Mouse (Mus musculus) spleen, postnatal 10 days (tissue): ENCODE results near the gene Klrb1f.
"Not testable (repeated sequence)": the region's sequence is repeated elsewhere in the genome, so short reads cannot be mapped to it uniquely, and the experiment has no call there.

ENCODE experiments used
- DNase-seq, 2 experiments: peaks; one replicate each; pipeline ENCODE4 v3.0.0; 2021 to 2022; ENCODE audit warnings: low spot score in 2 of 2

Gene Klrb1f

DNA sequence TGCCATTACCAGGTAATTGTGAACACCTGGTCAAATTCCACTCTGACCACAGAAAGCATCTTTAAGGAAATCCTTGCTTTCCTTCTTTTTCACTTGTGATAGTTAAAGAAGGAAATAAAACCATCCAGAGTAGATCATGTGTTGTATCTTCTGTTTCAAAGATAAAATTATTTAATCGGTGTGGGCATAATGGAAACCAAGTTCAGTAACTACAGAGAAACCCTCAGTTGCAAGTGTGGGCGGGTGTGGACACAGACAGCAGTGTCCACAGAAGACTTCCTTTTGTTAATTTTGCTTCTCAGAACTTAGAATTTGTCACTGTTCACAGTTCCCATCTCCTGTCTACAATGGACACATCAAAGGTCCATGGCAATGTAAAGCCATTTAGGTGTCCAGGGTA is at the start of gene Klrb1f:
TSS of gene Klrb1f (plus strand) at position 301 of the 400 bp plus-strand sequence.
- DNase-seq = no peak

DNA sequence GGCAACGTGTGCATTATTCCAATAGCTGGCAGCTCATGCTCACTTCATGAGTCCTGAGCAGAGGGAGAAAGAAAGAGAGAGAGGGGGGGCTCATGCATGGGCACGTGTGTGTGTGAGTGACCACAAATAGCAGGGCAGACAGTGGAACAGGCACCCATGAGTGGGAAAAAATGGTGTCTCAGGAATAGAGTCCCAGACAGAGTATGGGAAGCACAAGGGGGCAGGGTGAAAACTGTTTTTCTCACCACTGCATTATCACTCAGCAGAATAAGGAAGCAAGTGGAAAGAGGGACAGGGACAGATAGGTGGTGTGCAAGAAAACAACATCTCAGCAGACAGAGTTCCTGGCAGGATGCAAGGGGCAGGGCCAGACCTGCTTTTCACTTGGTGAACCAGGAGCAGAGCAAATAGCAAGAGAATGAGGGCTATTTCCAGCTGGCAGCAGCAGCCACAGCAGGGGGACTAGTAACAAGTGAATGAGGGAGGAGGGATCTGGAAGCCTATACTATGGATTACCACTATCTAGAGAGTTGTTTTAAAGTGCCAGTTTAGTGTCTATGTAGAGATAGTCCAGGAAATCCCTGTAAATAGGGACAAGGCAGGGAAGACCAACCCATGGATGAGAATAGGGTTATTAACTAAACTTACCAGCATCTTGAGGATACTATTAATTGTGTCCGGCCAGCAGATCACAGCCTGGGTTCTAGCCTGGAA is 49.5 kb upstream of the Klrb1f start:
- DNase-seq = no peak

DNA sequence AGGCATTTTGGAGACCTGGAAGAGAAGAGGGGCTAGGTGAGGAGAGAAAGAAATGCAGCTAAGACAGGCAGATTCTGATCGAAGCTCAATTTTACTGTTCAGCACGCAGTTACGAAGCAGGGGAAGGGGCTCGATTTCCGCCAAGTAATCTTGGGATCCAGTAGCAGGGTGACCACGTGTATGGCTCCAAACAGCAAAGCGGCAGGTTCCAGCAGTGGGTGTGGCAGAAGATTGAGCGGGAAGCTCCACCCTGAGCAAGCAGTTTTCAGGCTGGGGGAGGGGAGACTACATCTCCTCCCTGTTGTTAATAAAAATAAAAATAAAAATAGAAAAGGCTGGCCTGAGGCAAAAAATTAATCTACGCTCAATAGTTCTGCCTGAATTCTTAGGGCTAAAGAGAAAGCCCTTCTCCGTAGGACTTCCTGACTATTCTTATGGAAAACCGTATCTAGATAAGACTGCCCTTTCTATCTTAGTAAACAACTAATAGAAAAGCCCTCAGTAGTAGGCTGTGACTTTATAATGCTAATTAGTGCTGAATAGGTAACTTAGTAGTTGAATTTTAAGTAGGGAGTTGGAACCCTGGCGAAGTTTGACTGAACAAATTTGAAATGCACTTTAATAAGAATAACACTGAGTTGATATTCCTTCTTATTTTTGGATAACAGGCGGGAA is 48.8 kb upstream of the Klrb1f start:
- peak in 1 of 2 experiments; percentile 21 for DNase-seq

DNA sequence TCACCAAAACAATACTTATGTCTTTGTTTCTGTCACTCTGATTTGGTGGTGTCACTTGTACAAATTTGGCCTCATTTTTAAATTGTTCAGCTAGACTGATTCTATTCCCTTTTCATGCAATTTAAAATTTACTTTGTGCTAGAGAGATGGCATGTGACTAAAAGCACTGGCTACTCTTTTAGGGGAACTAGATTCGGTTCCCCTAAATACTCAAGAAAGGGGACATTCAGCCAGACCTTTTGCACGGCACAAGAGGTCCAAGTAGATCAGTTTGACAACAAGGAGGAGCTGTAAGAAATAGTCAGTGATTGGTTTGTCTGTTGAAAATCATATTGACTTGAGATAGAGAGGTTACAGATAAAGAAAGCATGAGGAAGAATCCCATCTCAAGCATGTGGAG is 44.3 kb upstream of the Klrb1f start:
- no peak for DNase-seq

DNA sequence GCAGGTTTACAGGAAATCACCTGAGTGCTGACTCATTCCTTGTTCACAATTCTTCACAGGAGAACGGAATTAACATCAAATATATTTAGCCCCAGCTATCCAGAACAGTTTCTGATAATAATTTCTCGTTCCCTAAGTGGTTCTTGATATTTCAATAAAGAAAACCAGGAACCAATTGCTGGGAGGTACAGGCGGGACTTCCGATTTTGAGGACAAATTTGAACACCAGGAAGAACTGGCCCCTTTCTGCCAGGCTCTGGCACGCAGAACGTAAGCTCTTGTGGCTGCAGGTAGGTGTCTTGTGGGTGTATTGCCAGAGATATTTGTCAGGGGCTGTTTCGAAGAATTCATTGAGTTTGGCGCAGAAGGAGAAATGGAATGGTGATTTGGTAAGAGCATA is 37.1 kb upstream of the Klrb1f start:
- DNase-seq = no peak

DNA sequence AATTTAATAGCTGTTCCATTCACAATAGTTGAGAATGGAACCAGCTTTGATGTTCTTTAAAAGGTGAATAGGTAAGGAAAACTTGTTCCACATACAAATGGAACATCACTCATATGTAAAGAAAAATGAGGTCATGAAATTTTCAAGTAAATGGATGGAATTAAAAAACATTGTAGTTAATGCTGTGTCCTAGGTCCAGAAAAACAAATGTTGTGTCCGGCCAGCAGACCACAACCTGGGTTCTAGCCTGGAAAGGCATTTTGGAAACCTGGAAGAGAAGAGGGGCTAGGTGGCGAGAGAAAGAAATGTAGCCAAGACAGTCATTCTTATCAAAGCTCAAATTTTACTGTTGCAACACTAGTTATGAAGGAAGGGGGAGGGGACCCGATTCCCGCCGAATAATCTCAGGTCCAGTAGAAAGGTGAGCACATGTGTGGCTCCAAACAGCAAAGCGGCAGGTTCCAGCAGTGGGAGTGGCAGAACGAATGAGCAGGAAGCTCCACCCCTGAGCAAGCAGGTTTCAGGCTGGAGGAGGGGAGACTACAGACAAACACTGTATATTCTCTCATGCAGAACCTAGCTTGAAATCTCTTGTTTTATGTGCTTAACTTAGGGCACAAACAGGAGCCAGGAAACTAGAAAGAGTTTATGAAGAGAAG is 35.7 kb upstream of the Klrb1f start:
- not testable (repeated sequence) for DNase-seq

DNA sequence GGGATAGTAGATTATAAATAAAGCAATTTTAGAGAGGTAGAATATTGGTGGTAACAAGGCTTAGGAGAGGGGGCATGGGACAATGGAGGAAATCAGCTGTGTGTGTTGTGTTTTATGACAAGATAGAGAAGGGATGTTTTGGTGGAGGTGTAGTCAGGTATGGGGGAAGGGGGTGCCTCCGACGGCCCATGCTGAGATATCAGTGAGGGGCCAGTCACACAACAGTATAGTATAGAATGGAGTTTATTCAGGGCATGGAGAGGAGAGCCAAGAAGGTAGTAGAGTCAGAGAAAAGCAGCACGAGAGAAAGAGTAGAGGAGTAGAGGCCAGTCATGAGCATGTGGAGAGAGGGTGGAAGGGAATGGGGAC is 35.2 kb upstream of the Klrb1f start:
- no peak for DNase-seq

DNA sequence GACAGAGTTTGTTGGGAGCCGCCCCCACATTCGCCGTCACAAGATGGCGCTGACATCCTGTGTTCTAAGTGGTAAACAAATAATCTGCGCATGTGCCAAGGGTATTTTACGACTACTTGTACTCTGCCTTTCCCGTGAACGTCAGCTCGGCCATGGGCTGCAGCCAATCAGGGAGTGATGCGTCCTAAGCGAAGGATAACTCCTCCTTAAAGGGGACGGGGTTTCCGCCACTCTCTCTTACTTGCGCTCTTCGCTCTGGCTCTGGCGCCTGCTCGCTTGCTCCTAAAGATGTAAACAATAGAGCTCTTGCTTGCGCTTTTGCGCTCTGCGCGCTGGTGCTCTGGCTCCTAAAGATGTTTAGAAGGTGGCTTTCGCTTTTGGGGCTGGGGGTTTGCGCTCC is 33.7 kb upstream of the Klrb1f start:
- not testable (repeated sequence) for DNase-seq

DNA sequence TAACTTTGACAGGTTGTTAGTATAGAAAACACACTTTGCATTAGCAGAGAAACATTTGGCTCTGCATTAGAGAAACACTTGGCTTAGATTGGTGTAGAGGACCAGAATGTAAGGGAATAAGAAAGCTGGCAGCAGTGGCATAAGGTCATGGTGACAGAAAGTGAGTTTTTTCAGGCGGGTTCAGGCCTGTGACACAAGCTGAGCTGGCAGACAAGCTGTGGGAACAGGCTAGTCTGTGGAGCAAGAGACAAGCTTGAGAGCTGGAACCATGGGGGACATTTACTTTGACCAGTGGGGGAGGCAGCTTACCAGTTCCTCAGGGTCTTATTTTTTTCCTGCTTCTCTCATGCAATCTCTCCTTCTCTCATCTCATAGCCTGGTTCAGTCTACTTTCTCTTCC is 32.7 kb upstream of the Klrb1f start:
- no peak for DNase-seq

DNA sequence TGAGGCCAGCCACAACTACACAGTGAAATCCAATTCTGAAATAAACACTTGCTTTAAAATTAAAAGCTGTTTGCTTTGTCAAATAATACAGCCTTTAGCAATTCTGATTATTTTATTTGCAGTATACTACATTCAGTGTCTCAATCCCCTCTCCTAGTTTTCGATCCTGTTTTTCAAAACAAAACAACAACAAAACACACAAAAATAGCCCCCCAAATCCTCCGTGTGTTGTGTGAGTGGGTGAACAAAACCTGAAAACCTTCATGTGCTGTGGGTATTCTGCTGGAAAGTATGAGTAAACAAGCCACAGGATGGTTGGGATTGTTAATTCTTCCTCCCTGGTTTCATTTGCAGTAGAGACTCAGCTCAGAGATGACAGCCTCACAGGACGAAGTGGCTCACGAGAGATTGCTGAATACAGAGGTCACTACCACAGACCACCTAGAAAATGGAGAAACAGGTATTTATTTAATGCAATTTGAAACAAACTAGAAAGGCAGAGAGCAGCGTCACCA is 31.9 kb upstream of the Klrb1f start:
- no peak for DNase-seq

DNA sequence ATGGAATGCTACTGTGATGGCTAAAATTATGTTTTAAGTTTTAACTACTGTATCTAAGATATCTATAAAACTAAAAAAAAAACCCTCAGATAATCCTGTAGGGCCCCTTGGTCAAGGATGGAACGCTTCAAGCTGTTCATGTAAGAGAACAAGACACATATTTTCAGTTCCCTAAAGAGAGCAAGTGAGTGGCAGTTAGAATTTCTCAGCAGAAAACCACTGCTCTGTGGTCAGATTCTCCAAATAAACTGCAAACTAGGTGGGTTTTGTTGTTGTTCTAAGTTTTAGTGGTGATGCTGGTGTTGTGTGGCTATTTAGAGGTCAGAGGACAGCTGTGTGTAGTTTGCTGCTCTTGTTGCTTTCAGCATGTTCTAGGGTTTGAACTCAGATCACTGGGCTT is 31.3 kb upstream of the Klrb1f start:
- DNase-seq = no peak

DNA sequence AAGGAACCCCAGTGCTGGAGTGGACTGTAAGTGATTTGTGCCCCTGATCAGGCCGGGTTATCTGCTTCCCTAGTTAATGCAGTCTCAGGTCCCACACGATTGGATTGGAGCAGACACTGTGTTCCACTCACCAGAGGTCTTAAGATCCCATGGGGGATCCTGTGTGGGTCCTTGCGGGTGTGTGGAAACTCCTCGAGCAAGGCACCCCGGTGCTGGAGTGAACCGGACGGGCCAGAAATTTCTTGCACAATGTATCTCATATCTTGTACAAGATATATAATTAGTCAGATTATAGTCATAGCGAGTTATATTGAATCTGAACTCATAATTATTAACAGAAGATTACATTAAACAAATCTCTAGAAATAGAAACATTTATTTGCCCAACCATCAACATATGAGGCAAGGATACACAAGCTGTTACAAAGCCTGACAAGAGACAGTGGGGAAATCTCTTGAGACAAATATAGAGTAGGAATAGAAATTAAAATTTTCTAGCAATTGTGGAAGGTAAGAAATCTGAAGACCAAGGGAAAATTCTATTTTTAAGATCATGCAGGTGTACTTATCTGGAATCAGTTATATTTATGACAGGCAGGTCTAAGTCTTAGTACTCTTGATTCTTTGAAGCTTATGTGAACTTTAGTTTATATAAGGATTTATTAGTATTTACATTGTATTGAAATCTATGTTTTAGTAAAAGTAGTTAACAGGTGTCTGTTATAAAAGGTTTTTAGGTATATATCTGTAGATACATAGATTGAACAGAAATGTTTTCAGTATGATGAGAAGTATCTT is 18.1 kb upstream of the Klrb1f start:
- DNase-seq = no peak

DNA sequence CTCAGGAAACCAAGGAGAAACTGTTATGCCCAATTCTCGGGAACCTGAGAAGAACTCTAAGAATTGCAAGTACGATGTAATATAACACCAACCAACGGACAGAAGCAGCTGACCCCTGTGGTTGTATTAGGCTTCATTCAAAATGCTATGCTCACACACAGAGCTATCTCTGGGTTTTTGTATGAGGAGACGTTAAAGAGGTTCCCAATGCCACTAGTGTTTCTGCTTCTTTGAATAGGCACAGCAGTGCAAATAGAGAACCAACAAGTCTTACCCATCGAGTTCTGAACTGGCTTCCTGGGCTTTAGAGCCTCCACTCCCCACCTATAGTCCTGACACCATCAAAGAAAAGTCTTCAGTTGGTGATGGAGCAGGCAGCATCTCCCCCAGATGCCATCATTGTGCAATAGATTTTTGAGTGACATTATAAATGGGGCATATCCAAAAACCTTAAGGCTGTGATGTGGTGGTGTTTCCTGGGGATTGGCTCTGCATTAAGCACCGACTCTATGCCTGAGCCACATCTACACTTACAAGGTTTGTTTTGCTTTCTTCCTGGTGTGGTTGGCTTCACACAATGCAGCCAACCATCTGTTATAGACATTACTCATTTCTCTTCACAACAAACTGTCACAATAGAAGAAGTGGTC is 15.4 kb upstream of the Klrb1f start:
- no peak for DNase-seq

DNA sequence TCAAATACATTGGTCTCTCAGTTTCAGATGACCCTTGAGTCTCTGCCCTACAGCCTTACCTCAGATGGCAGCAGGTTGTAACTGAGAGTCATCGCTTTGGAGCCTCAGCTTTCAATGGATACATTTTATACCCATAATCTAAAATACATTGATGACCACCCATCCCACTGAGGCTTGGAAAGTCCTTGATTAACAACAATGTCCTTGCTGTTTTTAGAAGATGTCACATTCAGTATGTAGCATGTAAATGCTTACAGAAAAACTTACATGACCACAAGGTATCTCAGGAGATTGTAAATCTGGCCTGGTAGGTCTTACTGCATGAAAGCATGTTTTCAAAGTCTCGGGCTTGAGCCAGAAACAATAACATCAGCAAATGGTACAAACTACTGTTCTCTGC is 14.7 kb upstream of the Klrb1f start:
- no peak for DNase-seq

DNA sequence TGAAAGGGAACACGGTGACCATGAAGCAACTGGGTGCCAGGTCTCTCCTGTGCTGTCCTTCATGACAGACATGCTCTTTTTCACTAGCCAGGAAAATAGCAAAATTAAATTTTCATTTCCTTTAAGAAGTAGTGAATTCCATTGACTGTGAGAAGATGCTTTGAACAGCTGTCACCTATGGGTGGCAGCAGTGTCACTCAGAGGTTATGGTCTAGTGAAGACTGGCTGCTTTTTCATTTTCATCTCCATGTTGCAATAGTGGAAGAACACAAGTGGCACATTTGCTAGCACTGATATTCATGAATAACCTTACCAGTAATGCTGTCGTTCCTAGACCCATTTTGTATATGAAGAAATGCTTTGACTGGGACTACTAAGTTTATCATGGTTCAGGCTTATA is 12.3 kb upstream of the Klrb1f start:
- peak in 1 of 2 experiments; percentile 43 for DNase-seq

DNA sequence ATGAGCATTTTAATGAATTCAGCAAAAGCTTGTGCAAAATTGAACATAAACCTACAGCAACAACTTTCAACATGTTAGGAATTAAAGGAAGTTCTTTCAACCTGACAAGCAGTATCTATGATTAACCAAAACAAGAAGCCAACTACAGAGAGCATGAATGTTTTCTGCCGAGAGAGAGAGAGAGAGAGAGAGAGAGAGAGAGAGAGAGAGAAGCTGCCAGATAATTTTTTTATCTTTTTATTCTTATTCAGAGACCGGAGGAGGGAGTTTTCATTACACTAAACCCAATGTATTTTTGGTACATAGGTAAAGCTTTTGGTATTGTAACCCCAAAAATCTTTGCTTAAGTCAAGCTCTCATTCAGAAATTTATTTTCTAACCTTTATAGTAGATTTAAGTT is 10.7 kb upstream of the Klrb1f start:
- no peak for DNase-seq

DNA sequence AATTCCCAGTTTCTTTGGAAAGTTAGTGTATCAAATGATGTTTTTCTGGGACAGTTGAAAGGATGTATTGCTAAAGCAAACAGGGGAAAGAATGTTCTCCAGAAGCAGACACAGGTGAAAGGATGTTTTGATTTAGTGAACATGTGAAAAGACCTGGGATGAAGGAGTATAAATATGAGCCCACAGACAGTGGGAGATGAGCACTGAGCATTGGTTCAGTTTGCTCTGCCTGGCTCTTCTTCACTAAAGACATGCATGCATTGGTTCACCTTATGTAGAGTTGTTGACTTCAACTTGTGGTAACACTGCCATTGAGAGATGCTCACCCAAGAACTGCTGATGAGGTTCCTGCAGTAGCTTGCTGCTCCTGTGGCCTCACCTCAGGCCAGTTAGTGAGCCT is 9.4 kb upstream of the Klrb1f start:
- no peak for DNase-seq

DNA sequence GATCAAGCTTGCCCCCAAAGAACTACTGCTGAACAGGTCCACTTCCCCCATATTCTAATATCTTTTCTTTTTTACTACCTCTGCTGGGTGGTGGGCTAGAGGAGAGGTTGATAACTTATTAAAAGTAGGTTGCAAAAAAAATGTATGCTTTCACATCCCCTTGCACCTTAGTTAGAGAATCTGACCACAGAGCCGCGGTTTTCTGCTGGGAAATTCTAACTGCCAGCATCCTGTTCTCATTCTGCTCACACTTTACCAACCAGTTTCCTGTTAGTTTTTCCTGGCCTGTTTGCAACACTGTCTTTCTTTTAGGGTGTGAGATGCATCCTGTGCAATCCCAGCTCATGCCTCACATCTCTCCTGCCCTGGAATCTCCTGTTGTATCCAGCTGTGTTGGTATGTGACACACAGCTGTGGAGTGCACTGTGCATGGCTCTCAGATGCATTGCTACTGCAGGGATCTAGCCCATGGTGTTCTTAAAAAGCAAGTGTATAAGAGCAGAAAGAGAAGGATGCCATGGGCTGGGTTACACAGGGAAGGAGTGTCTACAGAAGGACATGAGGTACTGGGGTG is 8.7 kb upstream of the Klrb1f start:
- peak in 1 of 2 experiments; percentile 45 for DNase-seq

DNA sequence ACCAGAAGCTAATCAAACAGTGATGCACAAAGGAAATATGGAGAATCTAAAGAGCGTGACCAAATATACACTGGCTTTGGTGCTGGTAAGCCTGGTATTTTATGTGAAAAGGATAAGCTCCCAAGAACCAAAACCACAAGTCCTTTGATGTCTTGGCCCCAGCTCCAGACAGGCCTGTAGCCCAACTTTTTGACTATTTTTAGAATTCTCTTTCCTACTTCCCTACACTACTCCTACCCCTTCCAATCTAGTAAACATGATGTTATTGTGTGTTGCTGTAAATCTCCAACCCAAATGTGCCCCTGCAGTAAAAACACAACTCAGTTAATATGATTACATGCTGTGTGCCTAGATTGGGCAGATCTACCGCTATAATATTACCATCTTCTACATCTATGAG is 4.2 kb upstream of the Klrb1f start:
- DNase-seq = no peak

DNA sequence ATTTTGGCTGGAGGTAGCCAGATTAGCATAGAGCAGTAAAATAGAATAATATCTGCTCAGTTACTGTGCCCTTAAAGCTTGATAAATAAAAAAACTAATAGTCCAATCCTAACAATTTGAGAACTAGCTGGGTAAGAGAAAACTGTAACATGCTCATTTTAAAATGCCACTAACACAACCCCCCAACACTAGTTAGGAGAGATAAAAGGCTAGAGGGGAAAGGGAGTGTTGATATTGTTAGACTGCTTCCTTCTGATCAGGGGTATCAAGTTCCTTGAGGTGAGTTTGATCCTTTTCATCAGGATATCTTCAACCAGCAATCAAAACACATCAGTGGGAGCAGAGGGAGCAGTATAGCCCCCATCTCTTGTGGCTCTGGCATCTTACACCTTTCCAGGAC is 3.2 kb upstream of the Klrb1f start:
- no peak for DNase-seq

DNA sequence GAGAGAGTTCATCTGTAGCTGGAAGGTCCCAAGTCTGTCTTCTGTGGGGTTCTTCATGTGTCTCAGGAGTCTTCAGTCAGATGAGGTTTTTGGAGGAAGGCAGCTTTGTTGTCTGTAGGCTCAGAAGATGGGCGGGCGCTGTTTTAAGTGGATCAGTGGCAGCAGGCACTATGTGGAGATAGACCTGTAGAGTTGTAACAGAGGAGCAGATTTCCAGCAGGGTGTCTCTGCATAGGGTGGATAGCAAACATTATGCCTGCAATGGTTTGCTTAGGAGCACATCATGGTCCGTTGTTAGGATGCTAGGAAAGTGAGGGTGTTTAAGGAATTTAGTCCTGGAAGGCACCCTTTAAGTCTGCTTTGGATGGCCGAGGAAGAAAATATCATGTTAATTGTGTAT is 2.7 kb downstream of the Klrb1f start:
- no peak for DNase-seq
